Mouse (Mus musculus) left cerebral cortex, adult 2 months (tissue): ENCODE measurements around the gene Sco1. TPM values are rescaled to one million over a fixed set of nuclear protein-coding genes. Genes with fewer than 3 reads are reported as not detected.
"Not testable (repeated sequence)": the region's sequence is repeated elsewhere in the genome, so short reads cannot be mapped to it uniquely, and the experiment has no call there.

Experiments used
- DNase-seq, 2 experiments: peaks; one replicate each; pipeline ENCODE4 v3.0.0; 2021 to 2022; ENCODE audit warnings: low spot score in 2 of 2, mixed read lengths in 1 of 2; ENCODE audit errors: extremely low spot score in 1 of 2
- H3K27ac ChIP-seq: fragments of 200-600 bp; 2 replicates; pipeline ENCODE4 v1.8.1; 2022
- H3K4me3 ChIP-seq: fragments of 200-600 bp; 2 replicates; pipeline ENCODE4 v1.8.1; 2022
- CTCF ChIP-seq: fragments of 200-600 bp; IDR thresholded peaks from 2 replicates; pipeline ENCODE4 v1.8.1; 2022; ENCODE audit warnings: antibody characterized with exemption, mild to moderate bottlenecking, moderate library complexity
- intact Hi-C: fragments of 180-260 bp; cut with DNase I; formaldehyde crosslinking; loops from one replicate; pipeline ENCODE4 v1.15.1; 2025
- long read RNA-seq, 2 experiments: library from polyadenylated mRNA; stranded (forward); transcript quantifications; one replicate each; pipeline ENCODE4 v2.0.0; 2021; ENCODE audit warnings: borderline mapping rate in 2 of 2
- total RNA-seq, 2 experiments: library from RNA; stranded (reverse); gene quantifications; 2 replicates each; pipeline ENCODE4 v1.2.3; 2021

The Sco1 gene
- 10 to 100 TPM; 10.2 to 11.2 TPM for total RNA-seq
- long read RNA-seq, experiment 1, partial matches to known transcripts = 0 of 7 reads
- long read RNA-seq, experiment 1, other reads (novel, unspliced or antisense) = 4 of 7 reads
- long read RNA-seq, experiment 2, partial matches to known transcripts = 0 of 8 reads
- long read RNA-seq, experiment 2, other reads (novel, unspliced or antisense) = 4 of 8 reads

GRCm38 (mm10) chr11:67052321-67052952 is at the start of gene Sco1, which contains the start of gene Adprm:
Gene Sco1 (plus strand): TSS chr11:67052670.
Gene Adprm (minus strand): TSS chr11:67052594.
- H3K4me3 ChIP-seq = peak within 1 kb of the TSS; percentile 86
- H3K27ac ChIP-seq = peak within 1 kb of the TSS; percentile 53
- TF ChIP-seq CTCF = peak; percentile 46
- intact Hi-C loops = no loop called here
- peak; percentile 84 to 89 for DNase-seq

DNA sequence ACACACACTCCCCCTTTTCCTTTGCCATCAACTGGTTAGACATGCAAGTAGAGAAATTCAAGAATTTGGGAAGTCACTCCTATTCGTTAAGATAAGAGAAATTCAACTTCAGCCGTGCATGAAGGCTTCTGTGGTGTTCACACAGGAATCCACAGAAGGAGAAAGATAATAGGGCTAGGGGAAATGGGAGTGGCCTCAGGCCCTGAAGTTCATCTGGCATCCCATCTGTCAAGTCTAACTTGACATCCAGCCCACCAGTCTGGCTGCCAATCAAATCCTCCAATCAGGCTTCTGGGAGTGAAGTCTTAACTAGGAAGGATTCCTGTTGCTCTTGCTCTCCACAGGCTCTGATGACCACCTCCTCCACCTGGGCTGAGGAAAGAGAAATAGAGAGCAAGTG is 49.6 kb upstream of the Sco1 start:
- TF ChIP-seq CTCF = no peak
- no peak for DNase-seq
- Histone ChIP-seq H3K27ac (no peak overlapping the region), H3K4me3 (no peak overlapping the region)
- intact Hi-C loops = no loop called here

GRCm38 (mm10) chr11:67007961-67008360 is 44.5 kb upstream of the Sco1 start:
- intact Hi-C loops = no loop called here
- H3K27ac ChIP-seq = no peak overlapping the region
- TF ChIP-seq CTCF = no peak
- H3K4me3 ChIP-seq = no peak overlapping the region
- DNase-seq = no peak

DNA sequence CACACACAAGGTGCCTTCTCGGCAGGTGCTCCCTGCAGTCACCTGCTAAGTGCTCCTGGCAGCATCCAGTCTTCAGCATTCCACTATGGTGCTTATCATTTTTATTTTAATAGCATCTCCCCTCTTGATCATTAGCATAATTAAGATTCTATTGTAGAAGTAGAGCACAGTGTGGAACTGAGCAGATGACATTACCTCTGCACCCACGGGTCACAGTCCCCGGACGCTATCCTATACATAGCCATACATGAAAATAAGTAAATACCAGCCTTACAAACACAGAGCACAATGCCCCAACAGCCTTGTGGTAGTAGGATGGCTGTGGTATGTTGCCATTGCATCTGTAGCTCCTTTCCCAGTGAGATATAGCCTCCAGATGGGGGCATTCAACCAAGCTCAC is 43.9 kb upstream of the Sco1 start:
- intact Hi-C loops = no loop called here
- no peak for DNase-seq
- H3K4me3 ChIP-seq = no peak overlapping the region
- H3K27ac ChIP-seq = no peak overlapping the region
- TF ChIP-seq CTCF = no peak

DNA sequence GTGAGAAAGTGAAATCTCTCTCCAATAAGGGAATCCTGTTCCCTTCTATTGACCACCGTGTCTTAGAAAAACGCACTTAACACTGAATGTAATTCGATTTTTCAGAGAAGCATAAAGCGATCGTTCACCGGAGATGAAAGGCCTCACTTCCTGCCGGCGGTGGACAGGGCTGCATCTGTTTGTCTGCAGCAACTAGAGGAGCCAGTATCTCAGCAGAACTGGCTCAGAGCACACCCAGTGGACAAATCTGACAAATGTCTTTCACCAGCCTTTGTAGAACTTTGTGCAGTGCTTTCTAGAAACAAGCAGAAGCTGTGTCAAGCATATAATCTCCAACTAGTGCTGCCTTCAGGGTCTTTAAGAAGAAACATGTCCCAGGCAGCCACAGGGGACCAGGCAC is 42.0 kb upstream of the Sco1 start:
- intact Hi-C loops = no loop called here
- Histone ChIP-seq H3K4me3 (no peak overlapping the region), H3K27ac (no peak overlapping the region)
- DNase-seq = no peak
- TF ChIP-seq CTCF = peak; percentile 44

- DNase-seq = no peak
- Histone ChIP-seq H3K27ac (no peak overlapping the region), H3K4me3 (no peak overlapping the region)
- TF ChIP-seq CTCF = no peak
- intact Hi-C loops = no loop called here
These were observed 40.8 kb upstream of the Sco1 start for GRCm38 (mm10) chr11:67011635-67012034.

DNA sequence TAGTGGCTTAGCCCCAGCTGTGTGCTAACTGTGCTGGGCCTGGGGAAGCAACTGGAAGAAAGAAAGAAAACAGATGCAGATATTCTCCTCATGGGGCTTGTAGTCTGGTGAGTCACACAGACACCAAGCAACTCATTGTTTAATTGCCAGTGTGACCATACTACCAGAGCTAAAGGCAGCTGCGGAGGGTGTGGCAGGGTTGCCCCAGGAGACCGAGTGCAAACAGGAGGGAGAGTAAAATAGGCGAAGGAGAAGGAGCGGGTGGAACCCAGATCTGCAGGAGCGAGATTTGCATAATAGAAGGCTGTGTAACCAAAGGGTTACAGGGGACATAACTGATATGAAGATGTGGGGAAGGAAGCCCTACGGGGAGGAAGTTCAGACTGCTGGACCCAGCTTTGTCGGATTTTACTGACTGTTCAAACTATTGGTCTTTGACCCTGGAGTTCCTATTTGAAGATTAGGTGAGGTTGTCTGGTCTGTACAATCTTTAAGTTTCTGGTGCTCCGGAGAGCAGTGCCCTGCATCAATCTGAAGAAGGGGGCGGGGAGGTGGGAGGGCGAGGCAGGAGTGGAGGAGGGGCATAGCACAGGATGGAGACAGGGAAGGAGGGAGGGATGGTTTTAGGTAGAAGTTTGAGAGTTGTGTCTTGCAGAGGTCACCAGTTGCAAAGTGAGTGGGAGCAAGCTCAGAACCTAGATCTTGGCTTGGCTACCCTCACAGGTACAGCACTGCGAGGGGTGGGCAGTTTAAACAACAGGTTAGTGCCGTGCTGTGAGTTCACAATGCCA is 34.5 kb upstream of the Sco1 start:
- TF ChIP-seq CTCF = no peak
- Histone ChIP-seq H3K27ac (no peak overlapping the region), H3K4me3 (no peak overlapping the region)
- intact Hi-C loops = no loop called here
- no peak for DNase-seq

- H3K27ac ChIP-seq = no peak overlapping the region
- H3K4me3 ChIP-seq = no peak overlapping the region
- no peak for TF ChIP-seq CTCF
- no peak for DNase-seq
- intact Hi-C loops = loop anchor here (1.0 to 2.0 kb wide), 2 partner anchors 105 to 114 kb away; no protein-coding TSS in a partner anchor
These were observed 32.6 kb upstream of the Sco1 start for GRCm38 (mm10) chr11:67019711-67020475.

DNA sequence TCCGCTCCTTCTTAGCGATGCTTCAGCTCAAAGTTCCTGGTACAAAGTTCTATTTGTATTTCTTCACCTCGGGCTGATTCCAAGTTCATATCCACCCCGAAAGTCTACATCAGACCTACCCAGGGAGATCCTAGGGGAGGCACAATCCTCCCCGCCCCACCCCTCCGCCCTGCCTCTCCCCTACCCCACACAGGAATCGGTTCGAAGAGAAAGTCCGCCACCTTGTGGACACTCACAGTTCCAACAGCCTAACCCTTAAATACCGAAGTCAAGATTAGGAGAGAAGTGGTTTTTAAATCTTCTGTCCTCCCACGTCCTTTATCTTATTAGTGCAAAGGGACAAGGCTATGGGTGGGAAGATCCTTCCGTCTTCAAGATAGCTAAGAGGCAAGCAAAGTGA is 31.5 kb upstream of the Sco1 start:
- intact Hi-C loops = loop anchor here (1.0 to 2.0 kb wide), 2 partner anchors 106 to 115 kb away; no protein-coding TSS in a partner anchor
- Histone ChIP-seq H3K4me3 (0 out of 2 replicates have a peak overlapping the region, but pooled peaks have one; percentile 11), H3K27ac (no peak overlapping the region)
- peak; percentile 32 to 61 for DNase-seq
- peak; percentile 80 for TF ChIP-seq CTCF

DNA sequence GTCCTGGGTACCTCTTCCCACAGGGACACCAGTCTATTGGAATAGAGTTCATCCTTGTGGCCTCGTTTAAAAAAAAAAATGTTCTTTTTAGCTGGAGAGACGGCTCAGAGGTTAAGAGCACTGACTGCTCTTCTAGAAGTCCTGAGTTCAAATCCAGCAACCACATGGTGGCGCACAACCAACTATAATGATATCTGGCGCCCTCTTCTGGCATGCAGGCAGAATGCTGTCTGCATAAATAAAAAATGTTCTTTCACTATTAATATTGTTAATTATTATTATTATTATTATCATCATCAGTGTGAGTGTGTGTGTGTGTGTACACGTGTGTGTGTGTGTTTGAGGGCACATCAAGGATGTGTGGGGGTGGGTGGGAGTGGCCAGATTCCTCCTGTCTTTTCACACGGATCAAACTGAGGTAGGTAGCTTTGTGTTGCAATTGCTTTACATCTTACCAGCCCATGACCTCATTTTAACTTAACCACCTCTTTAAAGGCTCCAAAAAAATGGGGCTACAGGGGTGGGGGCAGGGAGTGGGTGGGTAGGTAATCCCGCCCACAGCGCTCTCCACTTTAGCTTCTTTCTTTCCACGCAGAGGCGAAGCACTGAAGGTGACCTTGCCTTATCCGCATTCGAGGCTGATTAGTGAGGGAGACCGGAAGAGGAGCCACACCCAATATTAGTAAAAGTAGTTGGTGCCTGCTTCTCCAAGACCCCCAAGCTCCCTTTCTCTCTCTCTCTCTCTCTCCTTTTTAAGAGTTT is 29.9 kb upstream of the Sco1 start:
- Histone ChIP-seq H3K27ac (no peak overlapping the region), H3K4me3 (no peak overlapping the region)
- DNase-seq = no peak
- TF ChIP-seq CTCF = peak; percentile 54
- intact Hi-C loops = no loop called here

DNA sequence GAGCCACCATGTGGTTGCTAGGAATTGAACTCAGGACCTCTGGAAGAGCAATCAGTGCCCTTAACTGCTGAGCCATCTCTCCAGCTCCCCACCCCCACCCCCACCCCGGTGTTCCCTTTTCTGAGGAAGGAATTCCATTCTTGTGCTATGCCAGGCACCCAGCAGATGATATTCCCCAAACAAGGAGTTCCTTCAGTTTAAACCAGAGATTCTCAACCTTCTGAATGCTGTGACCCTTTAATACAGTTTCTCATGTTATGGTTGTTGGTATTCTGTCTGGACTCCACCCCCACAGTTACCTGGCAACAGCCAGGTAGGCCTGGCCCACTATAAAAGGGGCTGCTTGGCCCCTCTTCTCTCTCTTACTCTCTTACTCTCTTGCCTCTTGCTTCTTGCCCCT is 29.3 kb upstream of the Sco1 start:
- intact Hi-C loops, DNase-seq, H3K27ac ChIP-seq, H3K4me3 ChIP-seq: not testable (repeated sequence)
